Mouse (Mus musculus) forebrain, embryonic 11.5 days (tissue): ENCODE results near the gene Col24a1. TPM values are rescaled to one million over a fixed set of nuclear protein-coding genes. Genes with fewer than 3 reads are reported as not detected.

Experiments used
- ATAC-seq: fragments of 200-750 bp; cut with Nextera tagmentation; replicated peaks from 2 replicates; pipeline ENCODE4 v1.8.0; 2017; ENCODE audit warnings: moderate TSS enrichment; ENCODE audit not compliant: low FRiP score
- DNase-seq: peaks from one replicate; pipeline ENCODE4 v3.0.0-alpha.2; 2017; ENCODE audit warnings: low spot score
- H3K27ac ChIP-seq: fragments of 300-500 bp; sonication (generic); 2 replicates; pipeline ENCODE4 v1.5.1; 2014; ENCODE audit warnings: low read depth, low read length
- H3K27me3 ChIP-seq: fragments of 300-500 bp; sonication (generic); 2 replicates; pipeline ENCODE4 v1.6.1; 2014; ENCODE audit warnings: mild to moderate bottlenecking, low read length, mixed read lengths; ENCODE audit not compliant: control insufficient read depth, insufficient read depth
- H3K36me3 ChIP-seq: fragments of 300-500 bp; sonication (generic); 2 replicates; pipeline ENCODE4 v1.6.1; 2014; ENCODE audit warnings: mild to moderate bottlenecking, low read length, moderate library complexity, mixed read lengths; ENCODE audit not compliant: control insufficient read depth, insufficient read depth
- H3K4me1 ChIP-seq: fragments of 300-500 bp; sonication (generic); replicated peaks from 2 replicates; pipeline ENCODE4 v1.6.1; 2014; ENCODE audit warnings: low read length, mixed read lengths; ENCODE audit not compliant: control insufficient read depth, insufficient read depth
- H3K4me2 ChIP-seq: fragments of 300-500 bp; sonication (generic); 2 replicates; pipeline ENCODE4 v1.6.1; 2014; ENCODE audit warnings: low read depth, mild to moderate bottlenecking, low read length, moderate library complexity, mixed read lengths; ENCODE audit not compliant: severe bottlenecking
- H3K4me3 ChIP-seq: fragments of 300-500 bp; sonication (generic); 2 replicates; pipeline ENCODE4 v1.5.1; 2014; ENCODE audit warnings: low read depth, low read length
- H3K9ac ChIP-seq: fragments of 300-500 bp; sonication (generic); 2 replicates; pipeline ENCODE4 v1.6.1; 2014; ENCODE audit warnings: low read length
- H3K9me3 ChIP-seq: fragments of 300-500 bp; sonication (generic); 2 replicates; pipeline ENCODE4 v1.6.1; 2016; ENCODE audit warnings: low read length, mixed read lengths; ENCODE audit not compliant: control insufficient read depth
- WGBS: fragments of 180-500 bp; shearing (Covaris S2); extraction: QIAGEN DNeasy Blood & Tissue Kit; methylation state at CpG from one replicate; pipeline ENCODE4 v1.1.7; 2014; 5-methylcytosine and 5-hydroxymethylcytosine counted together
- polyA plus RNA-seq: library from polyadenylated mRNA; unstranded; fragments of >200 nt; fragmentation: Nextera tagmentation; extraction: Ambion mirVana; gene quantifications from 2 replicates; pipeline ENCODE4 v1.2.1, GENCODE M21; 2014

Col24a1 gene
- polyA plus RNA-seq, 1 experiment from 2014 or later, result 0.61 TPM

- H3K4me2 ChIP-seq, result no peak overlapping the region
- no peaks in the 10 kb centered on the region for H3K27me3 ChIP-seq
- no peak overlapping the region for H3K9ac ChIP-seq
- no peaks in the 10 kb centered on the region for H3K36me3 ChIP-seq
- no peaks in the 10 kb centered on the region for H3K4me1 ChIP-seq
- H3K27ac ChIP-seq, result no peak overlapping the region
- DNase-seq (no peak), ATAC-seq (no peak)
- 85% methylated on average over 2 of the region's 2 CpGs for WGBS
- no peaks in the 10 kb centered on the region for H3K9me3 ChIP-seq
- no peak overlapping the region for H3K4me3 ChIP-seq
Observed at GRCm38 (mm10) chr3:145522311-145522710, 230.0 kb downstream of the Col24a1 start.

- H3K4me3 ChIP-seq, result no peak overlapping the region
- H3K36me3 ChIP-seq, result no peaks in the 10 kb centered on the region
- H3K4me1 ChIP-seq, result no peaks in the 10 kb centered on the region
- H3K9me3 ChIP-seq, result no peaks in the 10 kb centered on the region
- no peak overlapping the region for H3K27ac ChIP-seq
- DNase-seq, result no peak
- no peaks in the 10 kb centered on the region for H3K27me3 ChIP-seq
- WGBS, result 80% methylated on average over 4 of the region's 4 CpGs
- no peak overlapping the region for H3K4me2 ChIP-seq
- no peak for ATAC-seq
- H3K9ac ChIP-seq, result no peak overlapping the region
Observed at GRCm38 (mm10) chr3:145525266-145525665, 233.0 kb downstream of the Col24a1 start.

GRCm38 (mm10) chr3:145537870-145538269, 245.6 kb downstream of the Col24a1 start:
- no peak for ATAC-seq
- H3K9ac ChIP-seq, result no peak overlapping the region
- WGBS, result 85% methylated on average over 1 of the region's 1 CpGs
- H3K36me3 ChIP-seq, result no peaks in the 10 kb centered on the region
- no peak for DNase-seq
- no peaks in the 10 kb centered on the region for H3K9me3 ChIP-seq
- no peaks in the 10 kb centered on the region for H3K4me1 ChIP-seq
- no peaks in the 10 kb centered on the region for H3K27me3 ChIP-seq
- H3K4me2 ChIP-seq, result no peak overlapping the region
- H3K4me3 ChIP-seq, result no peak overlapping the region
- H3K27ac ChIP-seq, result no peak overlapping the region

- no peak overlapping the region for H3K4me3 ChIP-seq
- WGBS, result 87% methylated on average over 10 of the region's 10 CpGs
- no peak overlapping the region for H3K27ac ChIP-seq
- no peaks in the 10 kb centered on the region for H3K36me3 ChIP-seq
- H3K4me1 ChIP-seq, result no peaks in the 10 kb centered on the region
- DNase-seq (no peak), ATAC-seq (no peak)
- H3K9ac ChIP-seq, result no peak overlapping the region
- no peaks in the 10 kb centered on the region for H3K27me3 ChIP-seq
- no peak overlapping the region for H3K4me2 ChIP-seq
- H3K9me3 ChIP-seq, result no peaks in the 10 kb centered on the region
Observed at GRCm38 (mm10) chr3:145548441-145549415, 256.5 kb downstream of the Col24a1 start.

- DNase-seq, result no peak
- 85% methylated on average over 3 of the region's 3 CpGs for WGBS
Observed at GRCm38 (mm10) chr3:145550216-145550615, 257.9 kb downstream of the Col24a1 start.

GRCm38 (mm10) chr3:145554388-145554787, 262.1 kb downstream of the Col24a1 start:
- no peak overlapping the region for H3K27ac ChIP-seq
- no peak for ATAC-seq
- WGBS, result 92% methylated on average over 2 of the region's 2 CpGs

More at GRCm38 (mm10) chr3:145550216-145550615, 257.9 kb downstream of the Col24a1 start:
- H3K4me3 ChIP-seq, result no peak overlapping the region
- no peaks in the 10 kb centered on the region for H3K4me1 ChIP-seq
- no peak for ATAC-seq
- no peaks in the 10 kb centered on the region for H3K36me3 ChIP-seq
- no peak overlapping the region for H3K27ac ChIP-seq
- no peaks in the 10 kb centered on the region for H3K9me3 ChIP-seq
- H3K27me3 ChIP-seq, result no peaks in the 10 kb centered on the region
- H3K9ac ChIP-seq, result no peak overlapping the region
- no peak overlapping the region for H3K4me2 ChIP-seq

GRCm38 (mm10) chr3:145556206-145556605, 263.9 kb downstream of the Col24a1 start:
- no peaks in the 10 kb centered on the region for H3K27me3 ChIP-seq
- no peaks in the 10 kb centered on the region for H3K9me3 ChIP-seq
- no peak for ATAC-seq
- no peak overlapping the region for H3K4me3 ChIP-seq
- 96% methylated on average over 10 of the region's 10 CpGs for WGBS
- no peak overlapping the region for H3K4me2 ChIP-seq
- no peak overlapping the region for H3K27ac ChIP-seq
- no peak for DNase-seq
- H3K9ac ChIP-seq, result no peak overlapping the region
- H3K36me3 ChIP-seq, result no peaks in the 10 kb centered on the region
- H3K4me1 ChIP-seq, result no peaks in the 10 kb centered on the region

More at GRCm38 (mm10) chr3:145554388-145554787, 262.1 kb downstream of the Col24a1 start:
- DNase-seq, result no peak
- no peak overlapping the region for H3K4me2 ChIP-seq
- H3K9ac ChIP-seq, result no peak overlapping the region
- H3K4me3 ChIP-seq, result no peak overlapping the region
- H3K36me3 ChIP-seq, result no peaks in the 10 kb centered on the region
- no peaks in the 10 kb centered on the region for H3K4me1 ChIP-seq
- no peaks in the 10 kb centered on the region for H3K27me3 ChIP-seq
- no peaks in the 10 kb centered on the region for H3K9me3 ChIP-seq

- H3K9ac ChIP-seq, result no peak overlapping the region
- no peaks in the 10 kb centered on the region for H3K27me3 ChIP-seq
- no peaks in the 10 kb centered on the region for H3K9me3 ChIP-seq
- no peaks in the 10 kb centered on the region for H3K36me3 ChIP-seq
- no peak overlapping the region for H3K4me2 ChIP-seq
- WGBS, result 92% methylated on average over 5 of the region's 5 CpGs
- no peak overlapping the region for H3K4me3 ChIP-seq
- DNase-seq, result no peak
- H3K27ac ChIP-seq, result no peak overlapping the region
- no peak for ATAC-seq
- H3K4me1 ChIP-seq, result no peaks in the 10 kb centered on the region
Observed at GRCm38 (mm10) chr3:145559675-145560074, 267.4 kb downstream of the Col24a1 start.

GRCm38 (mm10) chr3:145560117-145560516, 267.8 kb downstream of the Col24a1 start:
- Histone ChIP-seq H3K4me3 (no peak overlapping the region), H3K4me2 (no peak overlapping the region), H3K36me3 (no peaks in the 10 kb centered on the region), H3K27me3 (no peaks in the 10 kb centered on the region), H3K4me1 (no peaks in the 10 kb centered on the region), H3K9ac (no peak overlapping the region), H3K9me3 (no peaks in the 10 kb centered on the region), H3K27ac (no peak overlapping the region)
- ATAC-seq, result no peak
- no peak for DNase-seq
- 86% methylated on average over 4 of the region's 4 CpGs for WGBS
